Comparison of ENCODE assay signal across 13 mouse cellular contexts in the genomic region with DNA sequence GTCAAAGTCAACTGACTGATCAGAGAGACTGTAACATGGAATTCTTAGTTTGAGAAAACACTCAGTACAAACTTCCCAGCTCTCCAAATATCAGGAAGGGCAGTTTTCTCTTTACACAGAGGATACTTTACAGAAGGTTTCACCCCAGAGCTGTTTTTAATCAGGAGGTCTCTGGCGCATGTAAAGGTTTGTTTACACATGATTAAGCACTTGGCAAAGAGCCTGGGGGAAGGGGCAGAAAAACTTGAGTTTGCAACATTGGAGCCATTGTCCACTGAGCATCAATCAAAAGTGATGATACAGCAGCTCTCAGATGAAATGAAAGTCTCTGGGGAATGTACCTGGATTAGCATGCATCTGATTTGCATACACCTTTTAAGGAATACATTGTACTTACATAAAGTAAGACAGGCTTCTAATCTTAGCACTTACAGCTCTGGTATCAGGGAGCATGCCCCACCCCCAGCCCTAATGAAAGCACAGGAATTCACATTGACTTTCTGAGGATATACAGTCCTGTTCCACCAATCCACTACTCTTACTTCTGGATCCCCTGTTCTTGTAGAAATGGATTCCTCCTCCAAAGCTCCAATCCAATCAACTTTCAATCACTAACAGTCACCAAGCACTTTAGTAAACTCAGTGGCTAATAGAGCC.
DNase-seq lines count a peak whose midpoint lies in the region; ATAC-seq and TF ChIP-seq lines count a peak whose summit lies in the region.
"Had no signal": no experiment of that assay in that cellular context is flagged by ENCODE, and none has a peak within 500 bp of the region (broad histone marks: within the 10 kb centered on the region; RNA-seq: fewer than 3 reads in every experiment).

No protein-coding gene starts in this region.

- no peak overlapping the region for H3K9ac ChIP-seq in intestine, embryonic 16.5 days (ENCODE audit: low read depth, low read length)
- no peak overlapping the region for H3K9ac ChIP-seq in intestine, postnatal 0 days (ENCODE audit: low read depth, low read length)
- H3K9ac ChIP-seq: lung, embryonic 15.5 days had no signal

- WGBS in intestine, embryonic 16.5 days: 8% methylated on average over 1 of the region's 1 CpGs
- WGBS in intestine, postnatal 0 days: 10% methylated on average over 1 of the region's 1 CpGs

- H3K4me1 ChIP-seq in intestine, embryonic 16.5 days (ENCODE audit: control insufficient read depth, insufficient read depth, low read length): no peaks in the 10 kb centered on the region
- H3K4me1 ChIP-seq in intestine, postnatal 0 days (replicated peaks; ENCODE audit: control insufficient read depth, insufficient read depth, low read length): no peaks in the 10 kb centered on the region

- 0 out of 2 replicates have a peak, but pooled peaks have one; percentile 40 for ATAC-seq in intestine, embryonic 16.5 days
- ATAC-seq in intestine, postnatal 0 days: no peak
- ATAC-seq in erythroid progenitor cell, adult 5-6 weeks (replicated peaks; ENCODE audit: low FRiP score, poor library complexity, severe bottlenecking): no peak
- ATAC-seq: CD4-positive, CD25-positive, alpha-beta regulatory T cell, adult 4 months had no signal

- no peak for TF ChIP-seq CTCF in intestine, postnatal 0 days (IDR thresholded peaks at IDR 0.05; ENCODE audit: low read depth)

- H3K4me2 ChIP-seq in intestine, embryonic 16.5 days (ENCODE audit: low read depth, low read length): no peak overlapping the region
- no peak overlapping the region for H3K4me2 ChIP-seq in intestine, postnatal 0 days (replicated peaks; ENCODE audit: low read depth)
- H3K4me2 ChIP-seq: lung, embryonic 15.5 days had no signal

- H3K9me3 ChIP-seq in intestine, embryonic 16.5 days (ENCODE audit: control insufficient read depth, low read length): no peaks in the 10 kb centered on the region
- H3K9me3 ChIP-seq in intestine, postnatal 0 days (ENCODE audit: control insufficient read depth): no peaks in the 10 kb centered on the region
- H3K9me3 ChIP-seq: lung, embryonic 15.5 days had no signal

- H3K27me3 ChIP-seq in intestine, embryonic 16.5 days (replicated peaks; ENCODE audit: control insufficient read depth, insufficient read depth, low read length): no peaks in the 10 kb centered on the region
- no peaks in the 10 kb centered on the region for H3K27me3 ChIP-seq in intestine, postnatal 0 days (replicated peaks; ENCODE audit: control insufficient read depth, insufficient read depth, low read length)
- H3K27me3 ChIP-seq: lung, embryonic 15.5 days had no signal

- no peaks in the 10 kb centered on the region for H3K36me3 ChIP-seq in intestine, embryonic 16.5 days (ENCODE audit: control insufficient read depth, insufficient read depth, low read length)
- H3K36me3 ChIP-seq in intestine, postnatal 0 days (ENCODE audit: control insufficient read depth, insufficient read depth): no peaks in the 10 kb centered on the region
- H3K36me3 ChIP-seq: lung, embryonic 15.5 days had no signal

- DNase-seq in Muller cell, postnatal 12 days (ENCODE audit: inconsistent ontology term): peak; percentile 62
- DNase-seq in embryo, embryonic 9.5 days (ENCODE audit: extremely low spot score): peak; percentile 30
- peak; percentile 32 for DNase-seq in kidney, postnatal 10 days
- DNase-seq in layer of hippocampus, adult 9-11 months: no peak
- DNase-seq in urinary bladder, postnatal 36 days (ENCODE audit: low spot score in 2 of 2): no peak
- DNase-seq: cerebellum, adult 9-11 months; heart, adult 18-20 months; thymus, adult 18-20 months had no signal

- H3K4me3 ChIP-seq in intestine, embryonic 16.5 days (ENCODE audit: low read length): no peak overlapping the region
- no peak overlapping the region for H3K4me3 ChIP-seq in intestine, postnatal 0 days (ENCODE audit: low read depth, low read length)
- H3K4me3 ChIP-seq: lung, embryonic 15.5 days had no signal

- no peak overlapping the region for H3K27ac ChIP-seq in intestine, embryonic 16.5 days (ENCODE audit: low read length)
- H3K27ac ChIP-seq in intestine, postnatal 0 days (ENCODE audit: low read depth, low read length): no peak overlapping the region
- H3K27ac ChIP-seq: lung, embryonic 15.5 days had no signal

Comparison
In these comparisons a context has a peak if more than half of its experiments do, and no peak if none do; other contexts are left out.
1. DNase-seq: peak in Muller cell, postnatal 12 days (single experiment), embryo, embryonic 9.5 days (single experiment) and kidney, postnatal 10 days (single experiment); none in layer of hippocampus, adult 9-11 months (single experiment) and urinary bladder, postnatal 36 days (0 of 2).